Mouse (Mus musculus): Measurements from ENCODE around the gene Rap1a. TPM values are rescaled to one million over a fixed set of nuclear protein-coding genes. Genes with fewer than 3 reads are reported as not detected.

The Rap1a gene
- polyA plus RNA-seq, 1 experiment = 25.2 TPM

DNA sequence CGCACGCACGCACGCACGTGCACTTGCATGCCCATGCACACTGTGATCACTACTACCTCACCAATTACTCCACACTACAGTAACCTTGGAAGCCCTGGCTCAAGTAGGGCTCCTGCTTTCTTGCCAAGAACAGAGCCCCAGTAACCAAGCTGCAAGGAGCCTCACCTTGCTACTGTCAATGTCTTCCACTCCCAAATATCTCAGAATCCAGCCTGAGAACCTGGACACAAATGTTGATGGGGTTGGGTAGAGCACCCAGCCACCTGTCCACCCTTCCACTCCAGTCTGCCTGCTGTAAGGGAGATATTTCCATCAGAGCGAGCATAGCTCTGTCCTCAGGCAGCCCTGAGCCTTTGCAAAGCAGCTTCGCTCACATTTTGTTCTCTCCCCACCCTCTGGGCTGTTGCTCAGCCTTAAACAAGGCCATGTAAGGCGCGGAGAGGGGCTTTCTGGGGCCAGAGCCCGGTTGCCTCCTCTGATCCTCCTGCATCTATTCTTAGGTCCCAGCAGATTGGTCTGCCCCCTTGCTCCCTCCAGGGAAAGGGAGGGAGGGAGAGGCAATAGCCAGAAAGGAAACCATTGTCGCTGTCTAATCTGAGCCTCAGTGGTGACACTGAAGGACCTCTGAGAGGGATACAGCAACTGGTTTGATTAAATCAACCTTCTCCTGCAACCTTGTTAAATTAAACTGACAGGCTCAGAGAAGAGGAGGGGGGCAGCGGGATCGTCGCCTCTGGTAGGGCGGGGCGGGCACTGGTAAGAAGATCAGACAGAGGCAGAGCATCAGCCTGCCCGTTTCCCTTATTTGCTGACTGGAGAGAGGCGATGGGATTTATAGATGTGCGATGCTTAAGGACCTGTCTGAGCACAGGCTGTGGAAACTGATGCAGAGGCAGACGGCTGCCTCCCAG, 105.4 kb downstream of the Rap1a start:
- H3K27me3 ChIP-seq (ENCODE audit: control insufficient read depth, insufficient read depth, insufficient read length) = peaks cover 21% of the 10 kb centered on the region
- H3K36me3 ChIP-seq (ENCODE audit: control insufficient read depth, insufficient read depth) = no peaks in the 10 kb centered on the region
- H3K4me2 ChIP-seq (ENCODE audit: low read depth) = peak overlapping the region; percentile 27
- H3ac ChIP-seq (ENCODE audit: control insufficient read depth, insufficient read length) = no peak overlapping the region
- H3K79me2 ChIP-seq (ENCODE audit: control insufficient read depth, insufficient read depth) = no peaks in the 10 kb centered on the region
- H3K4me3 ChIP-seq = no peak overlapping the region
- TF ChIP-seq REST (IDR thresholded peaks at IDR 0.05; ENCODE audit: insufficient read depth, insufficient read length) (no peak), E2F4 (IDR thresholded peaks at IDR 0.05; ENCODE audit: insufficient read depth) (no peak), TCF3 (IDR thresholded peaks at IDR 0.05; ENCODE audit: insufficient read length, low read depth) (no peak), SRF (IDR thresholded peaks at IDR 0.05; ENCODE audit: control insufficient read depth, insufficient read length, low read depth) (no peak), POLR2A (IDR thresholded peaks at IDR 0.05; ENCODE audit: insufficient read length, low read depth) (no peak), MAX (IDR thresholded peaks at IDR 0.05; ENCODE audit: low read depth) (no peak), POLR2AphosphoS2 (IDR thresholded peaks at IDR 0.05; ENCODE audit: insufficient read length, low read depth) (no peak), USF1 (IDR thresholded peaks at IDR 0.05; ENCODE audit: low read depth) (no peak), TCF12 (IDR thresholded peaks at IDR 0.05; ENCODE audit: insufficient read depth, poor library complexity, severe bottlenecking) (no peak), MYOD1 (IDR thresholded peaks at IDR 0.05; ENCODE audit: control insufficient read depth in 1 of 3, insufficient read length in 2 of 3, low read depth in 2 of 3) (no peak), CEBPB (IDR thresholded peaks at IDR 0.05; ENCODE audit: insufficient read depth, poor library complexity, severe bottlenecking) (no peak), MYOG (IDR thresholded peaks at IDR 0.05; ENCODE audit: control insufficient read depth in 1 of 3, insufficient read depth in 1 of 3, insufficient read length in 2 of 3, low read depth in 2 of 3) (no peak)

DNA sequence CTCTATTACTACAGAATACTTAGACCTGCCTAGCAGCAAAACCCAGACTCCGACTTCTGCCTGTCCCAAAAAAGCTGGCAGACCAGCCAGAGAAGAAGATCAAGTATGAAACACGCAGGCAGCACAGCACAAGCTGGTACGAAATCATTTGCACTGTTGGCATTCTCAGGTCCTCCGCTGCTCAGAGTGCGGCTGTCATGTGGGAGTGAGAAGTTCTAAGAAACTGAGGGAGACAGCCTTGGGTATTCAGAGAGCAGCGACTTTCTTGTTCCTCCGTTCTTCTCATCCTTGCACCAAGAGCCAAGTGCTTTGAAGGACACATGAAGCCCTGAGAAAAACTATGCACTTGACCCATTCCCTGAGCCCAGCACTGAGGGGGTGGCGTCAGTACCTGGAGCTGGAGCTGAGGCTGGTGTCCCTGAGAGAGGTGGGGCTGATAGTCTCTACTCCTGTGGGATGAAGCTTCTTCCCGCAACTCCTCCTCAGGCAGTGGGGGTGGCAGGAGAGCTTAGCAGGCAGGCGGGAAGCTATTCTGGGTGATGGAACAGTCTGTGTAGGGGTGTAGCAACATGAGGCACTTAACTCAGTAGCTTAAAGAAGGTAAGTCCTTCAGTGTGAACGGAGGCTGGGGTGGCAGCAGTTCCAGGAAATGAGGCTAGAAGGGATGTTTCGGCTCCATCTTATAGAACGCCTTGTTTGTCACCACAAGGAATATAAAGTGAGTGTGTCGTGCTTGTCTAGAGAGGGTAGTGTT, 107.6 kb downstream of the Rap1a start:
- no peaks in the 10 kb centered on the region for H3K36me3 ChIP-seq (ENCODE audit: control insufficient read depth, insufficient read depth)
- H3K79me2 ChIP-seq (ENCODE audit: control insufficient read depth, insufficient read depth) = no peaks in the 10 kb centered on the region
- TF ChIP-seq CEBPB (IDR thresholded peaks at IDR 0.05; ENCODE audit: insufficient read depth, poor library complexity, severe bottlenecking) (no peak), TCF12 (IDR thresholded peaks at IDR 0.05; ENCODE audit: insufficient read depth, poor library complexity, severe bottlenecking) (no peak), MYOG (IDR thresholded peaks at IDR 0.05; ENCODE audit: control insufficient read depth in 1 of 3, insufficient read depth in 1 of 3, insufficient read length in 2 of 3, low read depth in 2 of 3) (no peak), MAX (IDR thresholded peaks at IDR 0.05; ENCODE audit: low read depth) (no peak), POLR2AphosphoS2 (IDR thresholded peaks at IDR 0.05; ENCODE audit: insufficient read length, low read depth) (no peak), E2F4 (IDR thresholded peaks at IDR 0.05; ENCODE audit: insufficient read depth) (no peak)
- no peak overlapping the region for H3K4me3 ChIP-seq
- peaks cover 21% of the 10 kb centered on the region for H3K27me3 ChIP-seq (ENCODE audit: control insufficient read depth, insufficient read depth, insufficient read length)
- H3ac ChIP-seq (ENCODE audit: control insufficient read depth, insufficient read length) = no peak overlapping the region
- no peak overlapping the region for H3K4me2 ChIP-seq (ENCODE audit: low read depth)

DNA sequence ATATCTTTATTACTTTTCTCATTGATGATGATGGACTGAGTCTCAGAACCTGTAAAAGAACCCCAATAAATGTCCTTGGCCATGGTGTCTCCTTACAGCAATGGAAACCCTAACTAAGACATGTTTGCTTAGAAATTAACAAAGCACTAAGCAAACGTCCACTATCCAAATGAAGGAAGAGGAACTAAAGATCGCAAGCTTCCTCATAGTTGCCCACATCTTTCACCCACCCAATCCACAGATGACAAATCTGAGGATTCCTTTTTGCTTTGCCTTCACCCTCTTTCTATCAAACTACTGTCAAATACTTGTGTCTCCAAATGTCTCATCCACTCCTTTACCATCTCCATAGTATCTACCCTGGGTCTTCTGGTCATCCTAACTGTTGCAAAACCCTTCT, 112.6 kb downstream of the Rap1a start:
- no peak for TF ChIP-seq MAX (IDR thresholded peaks at IDR 0.05; ENCODE audit: low read depth)
- TF ChIP-seq POLR2AphosphoS2 (IDR thresholded peaks at IDR 0.05; ENCODE audit: insufficient read length, low read depth) = no peak
- TF ChIP-seq SRF (IDR thresholded peaks at IDR 0.05; ENCODE audit: control insufficient read depth, insufficient read length, low read depth) = no peak
- TF ChIP-seq REST (IDR thresholded peaks at IDR 0.05; ENCODE audit: insufficient read depth, insufficient read length) = no peak
- TF ChIP-seq E2F4 (IDR thresholded peaks at IDR 0.05; ENCODE audit: insufficient read depth) = no peak
- no peak overlapping the region for H3ac ChIP-seq (ENCODE audit: control insufficient read depth, insufficient read length)

DNA sequence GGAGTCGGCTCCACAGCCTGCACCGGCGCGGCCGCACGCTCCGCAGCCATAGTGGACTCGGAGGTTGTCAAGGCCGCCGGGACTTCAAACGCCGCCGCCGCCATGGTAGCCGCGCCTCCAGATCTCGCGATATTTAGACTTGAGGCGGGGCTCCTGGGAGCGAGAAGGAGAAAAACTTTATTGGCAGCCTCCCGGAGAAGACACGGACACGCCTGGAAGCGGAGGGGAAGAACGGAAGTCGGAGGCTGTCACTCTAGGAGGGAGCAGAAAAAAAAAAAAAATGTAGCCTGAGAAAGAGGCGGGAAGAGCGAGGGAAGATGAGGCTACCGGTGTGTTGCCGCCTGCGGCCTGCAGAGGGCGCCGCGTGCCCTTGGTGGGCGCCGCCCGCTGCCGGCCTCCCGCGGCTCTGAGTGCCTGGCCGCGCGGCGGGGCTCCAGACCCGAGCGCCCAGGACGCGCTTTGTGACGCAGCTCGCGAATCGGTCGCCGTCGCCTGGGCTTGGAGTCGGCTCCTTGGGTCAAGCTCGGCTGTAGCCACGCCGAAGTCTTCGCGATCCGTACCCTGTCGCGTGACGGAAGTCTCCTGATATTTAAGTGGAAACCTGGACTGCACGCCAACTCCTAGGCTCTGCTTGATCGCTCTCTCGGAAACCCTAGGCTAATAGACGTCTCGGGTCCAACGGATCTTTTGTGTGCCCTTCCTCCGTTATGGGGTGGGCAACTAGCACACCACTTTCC, 113.6 kb downstream of the Rap1a start, which contains the start of gene Ddx20:
Ddx20 (minus strand) TSS at position 251 of the 737 bp plus-strand sequence.
- Histone ChIP-seq H3K4me3 (peak within 1 kb of the TSS; percentile 38), H3K4me2 (ENCODE audit: low read depth) (peak within 1 kb of the TSS; percentile 85), H3K27me3 (ENCODE audit: control insufficient read depth, insufficient read depth, insufficient read length) (no peaks in the 10 kb centered on the region), H3K79me2 (ENCODE audit: control insufficient read depth, insufficient read depth) (peaks cover 14% of the 10 kb centered on the region), H3K36me3 (ENCODE audit: control insufficient read depth, insufficient read depth) (peaks cover 16% of the 10 kb centered on the region), H3ac (ENCODE audit: control insufficient read depth, insufficient read length) (peak within 1 kb of the TSS; percentile 86)
- TF ChIP-seq POLR2AphosphoS2 (IDR thresholded peaks at IDR 0.05; ENCODE audit: insufficient read length, low read depth) (peak; percentile 51), REST (IDR thresholded peaks at IDR 0.05; ENCODE audit: insufficient read depth, insufficient read length) (no peak), MYOD1 (IDR thresholded peaks at IDR 0.05; ENCODE audit: control insufficient read depth in 1 of 3, insufficient read length in 2 of 3, low read depth in 2 of 3) (peak in 1 of 3 experiments; percentile 30), MYOG (IDR thresholded peaks at IDR 0.05; ENCODE audit: control insufficient read depth in 1 of 3, insufficient read depth in 1 of 3, insufficient read length in 2 of 3, low read depth in 2 of 3) (peak in 1 of 3 experiments; percentile 50), TCF12 (IDR thresholded peaks at IDR 0.05; ENCODE audit: insufficient read depth, poor library complexity, severe bottlenecking) (no peak), USF1 (IDR thresholded peaks at IDR 0.05; ENCODE audit: low read depth) (no peak), MAX (IDR thresholded peaks at IDR 0.05; ENCODE audit: low read depth) (no peak), TCF3 (IDR thresholded peaks at IDR 0.05; ENCODE audit: insufficient read length, low read depth) (no peak), POLR2A (IDR thresholded peaks at IDR 0.05; ENCODE audit: insufficient read length, low read depth) (peak; percentile 76), E2F4 (IDR thresholded peaks at IDR 0.05; ENCODE audit: insufficient read depth) (peak; percentile 76), SRF (IDR thresholded peaks at IDR 0.05; ENCODE audit: control insufficient read depth, insufficient read length, low read depth) (no peak), CEBPB (IDR thresholded peaks at IDR 0.05; ENCODE audit: insufficient read depth, poor library complexity, severe bottlenecking) (no peak)

More for the DNA sequence above, 112.6 kb downstream of the Rap1a start:
- Histone ChIP-seq H3K79me2 (ENCODE audit: control insufficient read depth, insufficient read depth) (peaks cover 14% of the 10 kb centered on the region), H3K4me2 (ENCODE audit: low read depth) (no peak overlapping the region), H3K36me3 (ENCODE audit: control insufficient read depth, insufficient read depth) (peaks cover 7% of the 10 kb centered on the region), H3K4me3 (peak overlapping the region; percentile 38), H3K27me3 (ENCODE audit: control insufficient read depth, insufficient read depth, insufficient read length) (peaks cover 6% of the 10 kb centered on the region)
